Mouse (Mus musculus): ENCODE results near the gene Znfx1.

GRCm38 (mm10) chr2:167037710-167038109 lies 25.1 kb downstream of the Znfx1 start:
- TF ChIP-seq CTCF (IDR thresholded peaks at IDR 0.05; ENCODE audit: control insufficient read depth, insufficient read depth, low read length) (no peak), POLR2A (IDR thresholded peaks at IDR 0.05; ENCODE audit: borderline replicate concordance, control insufficient read depth, low read depth, low read length) (no peak)
